Mouse (Mus musculus): ENCODE measurements around the gene Axin1. TPM values are rescaled to one million over a fixed set of nuclear protein-coding genes. Genes with fewer than 3 reads are reported as not detected.

Axin1 gene
- polyA plus RNA-seq (2012; ENCODE audit: low replicate concordance), result 52.8 and 62.8 TPM in 2 replicates

GRCm38 (mm10) chr17:26138239-26138836 is at the start of gene Axin1:
TSS of gene Axin1 (plus strand) at chr17:26138688.

GRCm38 (mm10) chr17:26089905-26090632 is 48.4 kb upstream of the Axin1 start, which contains the start of gene Decr2:
TSS of gene Decr2 (minus strand) at chr17:26090337.

GRCm38 (mm10) chr17:26095121-26095740 is 43.3 kb upstream of the Axin1 start, which contains the start of gene Nme4:
TSS of gene Nme4 (minus strand) at chr17:26095602.

GRCm38 (mm10) chr17:26113181-26113948 is 25.1 kb upstream of the Axin1 start, which contains the start of gene Tmem8:
TSS of gene Tmem8 (plus strand) at chr17:26113299.

GRCm38 (mm10) chr17:26123267-26123684 is 15.2 kb upstream of the Axin1 start, which contains the start of gene Mrpl28:
TSS of gene Mrpl28 (plus strand) at chr17:26123500.

GRCm38 (mm10) chr17:26198892-26199291 is 60.4 kb downstream of the Axin1 start, which contains the start of gene Pdia2:
TSS of gene Pdia2 (minus strand) at chr17:26199087.

GRCm38 (mm10) chr17:26202737-26203136 is 64.2 kb downstream of the Axin1 start, which contains the start of gene Rgs11:
TSS of gene Rgs11 (plus strand) at chr17:26202951.

GRCm38 (mm10) chr17:26207686-26208085 is 69.2 kb downstream of the Axin1 start, which contains the start of gene Arhgdig:
TSS of gene Arhgdig (minus strand) at chr17:26207786.

GRCm38 (mm10) chr17:26244101-26244841 is 105.8 kb downstream of the Axin1 start, which contains the start of gene Fam234a:
TSS of gene Fam234a (minus strand) at chr17:26244242.

Other genes starting within 250 kb of the Axin1 start
- 16.9 and 27.8 TPM in 2 replicates for gene Rab40c, start 219.0 kb upstream of the Axin1 start, polyA plus RNA-seq (2012; ENCODE audit: low replicate concordance)
- gene Pigq, start 193.8 kb upstream of the Axin1 start, polyA plus RNA-seq (2012; ENCODE audit: low replicate concordance), result 98.3 and 349 TPM in 2 replicates
- 5.3 TPM in 1 of 2 replicates, not detected in the other for gene Nhlrc4, start 193.7 kb upstream of the Axin1 start, polyA plus RNA-seq (2012; ENCODE audit: low replicate concordance)
- 0.05 TPM in 1 of 2 replicates, not detected in the other for gene A930017K11Rik, start 186.1 kb upstream of the Axin1 start, polyA plus RNA-seq (2012; ENCODE audit: low replicate concordance)
- 61.6 and 119 TPM in 2 replicates for gene Capn15, start 152.9 kb upstream of the Axin1 start, polyA plus RNA-seq (2012; ENCODE audit: low replicate concordance)
- 7.3 and 22.8 TPM in 2 replicates for gene Rab11fip3, start 69.1 kb upstream of the Axin1 start, polyA plus RNA-seq (2012; ENCODE audit: low replicate concordance)
- gene Decr2, start 48.4 kb upstream of the Axin1 start, polyA plus RNA-seq (2012; ENCODE audit: low replicate concordance), result 0.60 and 0.89 TPM in 2 replicates
- gene Nme4, start 43.1 kb upstream of the Axin1 start, polyA plus RNA-seq (2012; ENCODE audit: low replicate concordance), result 12.3 and 23.3 TPM in 2 replicates
- gene Tmem8, start 25.4 kb upstream of the Axin1 start, polyA plus RNA-seq (2012; ENCODE audit: low replicate concordance), result 16.6 and 22.7 TPM in 2 replicates
- gene Mrpl28, start 15.2 kb upstream of the Axin1 start, polyA plus RNA-seq (2012; ENCODE audit: low replicate concordance), result 55.8 and 84.0 TPM in 2 replicates
- gene Pdia2, start 60.4 kb downstream of the Axin1 start, polyA plus RNA-seq (2012; ENCODE audit: low replicate concordance), result 1.3 TPM in 1 of 2 replicates, not detected in the other
- 7.4 and 8.8 TPM in 2 replicates for gene Rgs11, start 64.3 kb downstream of the Axin1 start, polyA plus RNA-seq (2012; ENCODE audit: low replicate concordance)
- 0.20 and 0.30 TPM in 2 replicates for gene Arhgdig, start 69.1 kb downstream of the Axin1 start, polyA plus RNA-seq (2012; ENCODE audit: low replicate concordance)
- gene Fam234a, start 105.6 kb downstream of the Axin1 start, polyA plus RNA-seq (2012; ENCODE audit: low replicate concordance), result 5.6 and 15.1 TPM in 2 replicates
- 34.2 and 49.0 TPM in 2 replicates for gene Luc7l, start 114.2 kb downstream of the Axin1 start, polyA plus RNA-seq (2012; ENCODE audit: low replicate concordance)

Measured in hematopoietic multipotent progenitor cell, adult 10-12 weeks (in vitro differentiated cells).